Mouse (Mus musculus) ES-Bruce4 (cell line): ENCODE results near the gene Wfdc15b.

Source experiments
- CTCF ChIP-seq: IDR thresholded peaks from one replicate; pipeline ENCODE4 v1.8.1; 2011; ENCODE audit warnings: low read depth, low read length
- POLR2A ChIP-seq: IDR thresholded peaks from one replicate; pipeline ENCODE4 v1.8.1; 2011; ENCODE audit warnings: low read length; ENCODE audit not compliant: insufficient read depth

DNA sequence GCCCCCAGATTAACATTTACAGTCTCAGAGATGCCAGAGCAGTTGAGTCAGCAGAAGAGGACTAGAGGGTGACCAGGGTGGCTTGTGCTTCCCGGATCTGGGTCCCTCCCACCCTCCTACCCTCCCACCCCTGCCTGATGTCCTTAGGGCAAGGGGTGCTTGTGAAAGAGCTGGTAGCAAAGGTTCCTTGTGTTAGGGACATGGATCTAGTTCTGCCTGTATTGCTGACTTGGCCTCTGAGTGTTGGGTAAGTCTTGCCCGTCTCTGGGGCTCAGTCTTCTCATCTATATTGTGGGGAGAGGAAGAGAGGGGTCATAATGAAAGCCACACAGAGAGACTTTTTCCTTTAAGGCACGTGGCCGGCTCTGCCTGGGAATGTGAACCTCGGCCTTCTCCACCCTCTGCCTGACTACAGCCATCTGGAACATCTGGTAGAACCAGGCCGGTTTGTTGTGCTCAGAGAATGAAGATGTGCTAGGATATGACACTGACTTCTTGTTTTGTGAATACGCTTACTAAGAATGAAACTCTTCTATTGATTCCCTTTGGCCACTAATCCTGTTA is 38.7 kb downstream of the Wfdc15b start, which contains the start of gene Wfdc5:
- no peak for TF ChIP-seq CTCF
- TF ChIP-seq POLR2A = no peak
